Mouse (Mus musculus): Measurements from ENCODE around the gene Entr1. TPM values are rescaled to one million over a fixed set of nuclear protein-coding genes. Genes with fewer than 3 reads are reported as not detected.

Entr1 gene
- polyA plus RNA-seq, 1 experiment from 2014 or later, result 70.8 TPM

DNA sequence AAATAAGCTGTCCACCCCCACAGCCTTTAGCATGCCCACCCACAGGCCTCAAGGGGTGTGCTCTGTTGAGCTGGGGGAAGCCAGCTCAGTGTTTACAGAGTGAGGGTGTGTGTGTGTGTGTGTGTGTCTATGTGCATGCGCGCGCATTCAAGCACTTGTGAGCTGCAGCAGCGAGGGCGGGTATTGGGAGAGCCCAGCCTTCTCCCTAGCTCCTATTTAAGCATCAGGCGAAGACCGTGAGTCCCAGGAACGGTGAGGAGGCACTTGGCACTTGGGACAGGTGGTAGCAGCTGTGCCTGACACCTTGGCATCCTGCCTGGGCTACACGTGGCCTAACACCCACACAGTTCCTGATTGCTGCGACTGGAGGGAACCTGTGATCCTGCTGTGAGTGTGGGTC, 47.1 kb downstream of the Entr1 start:
- WGBS, result 34% methylated on average over 10 of the region's 10 CpGs
- Histone ChIP-seq H3K4me1 (peaks cover 54% of the 10 kb centered on the region), H3K4me2 (peak overlapping the region; percentile 14), H3K27me3 (replicated peaks) (no peaks in the 10 kb centered on the region), H3K36me3 (peaks cover 66% of the 10 kb centered on the region), H3K4me3 (no peak overlapping the region), H3K9me3 (no peaks in the 10 kb centered on the region), H3K9ac (peak overlapping the region; percentile 74), H3K27ac (replicated peaks) (peak overlapping the region; percentile 89)
- ATAC-seq (ENCODE audit: extremely low read depth, insufficient number of reproducible peaks, low FRiP score, low TSS enrichment), result peak; percentile 42; the same call in 1 of the 2 replicates

DNA sequence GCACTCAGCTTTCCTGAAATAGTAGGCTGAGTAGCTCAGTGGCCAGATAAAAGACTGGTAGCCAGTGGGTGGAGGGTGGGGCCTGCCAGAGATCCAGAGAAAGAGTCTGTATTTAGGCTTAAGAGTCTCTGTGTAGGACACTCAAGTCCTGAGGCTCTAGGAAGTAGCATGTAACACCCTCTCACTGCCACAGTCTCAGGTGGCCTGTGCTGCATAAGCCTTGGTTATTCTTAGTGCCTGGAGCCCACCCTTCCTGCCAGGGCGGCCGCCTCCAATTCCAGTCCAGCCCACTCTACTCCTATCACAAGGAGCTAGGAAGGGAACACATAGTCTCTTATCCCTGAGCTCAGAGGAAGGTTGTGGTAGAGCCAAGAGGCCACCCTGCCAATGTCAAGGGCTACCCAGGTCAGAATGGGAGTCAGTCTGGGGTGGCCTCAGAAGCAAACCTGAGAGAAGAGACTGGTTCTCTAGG, 47.6 kb downstream of the Entr1 start:
- Histone ChIP-seq H3K9ac (peak overlapping the region; percentile 74), H3K27ac (replicated peaks) (peak overlapping the region; percentile 89), H3K4me3 (no peak overlapping the region), H3K27me3 (replicated peaks) (no peaks in the 10 kb centered on the region), H3K4me2 (peak overlapping the region; percentile 14), H3K9me3 (no peaks in the 10 kb centered on the region), H3K4me1 (peaks cover 54% of the 10 kb centered on the region), H3K36me3 (peaks cover 61% of the 10 kb centered on the region)
- 39% methylated on average over 2 of the region's 2 CpGs for WGBS
- no peak for ATAC-seq (ENCODE audit: extremely low read depth, insufficient number of reproducible peaks, low FRiP score, low TSS enrichment)

DNA sequence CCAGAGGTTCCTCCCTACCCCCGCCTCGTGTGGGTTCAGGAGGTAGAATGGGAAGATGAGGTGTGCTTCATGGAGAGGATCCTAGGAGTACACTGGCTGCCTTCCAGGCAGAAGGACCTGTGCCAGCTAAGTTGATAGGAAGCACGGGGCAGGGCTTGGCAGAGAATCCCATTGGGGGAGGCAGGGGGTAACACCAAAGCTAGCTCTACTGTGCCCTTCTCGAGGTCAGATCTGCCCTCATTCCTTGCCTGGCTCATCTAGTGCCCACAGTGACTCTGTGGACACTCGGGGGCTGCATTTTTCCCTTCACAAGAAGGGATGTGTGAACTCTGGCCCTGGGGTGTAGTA, 49.9 kb downstream of the Entr1 start:
- H3K27ac ChIP-seq (replicated peaks), result peak overlapping the region; percentile 33
- H3K9me3 ChIP-seq, result no peaks in the 10 kb centered on the region
- H3K36me3 ChIP-seq, result peaks cover 37% of the 10 kb centered on the region
- H3K9ac ChIP-seq, result peak overlapping the region; percentile 54
- H3K4me1 ChIP-seq, result peaks cover 54% of the 10 kb centered on the region
- H3K4me3 ChIP-seq, result no peak overlapping the region
- H3K27me3 ChIP-seq (replicated peaks), result no peaks in the 10 kb centered on the region
- H3K4me2 ChIP-seq, result no peak overlapping the region
- no peak for ATAC-seq (ENCODE audit: extremely low read depth, insufficient number of reproducible peaks, low FRiP score, low TSS enrichment)
- WGBS, result 54% methylated on average over 5 of the region's 5 CpGs

DNA sequence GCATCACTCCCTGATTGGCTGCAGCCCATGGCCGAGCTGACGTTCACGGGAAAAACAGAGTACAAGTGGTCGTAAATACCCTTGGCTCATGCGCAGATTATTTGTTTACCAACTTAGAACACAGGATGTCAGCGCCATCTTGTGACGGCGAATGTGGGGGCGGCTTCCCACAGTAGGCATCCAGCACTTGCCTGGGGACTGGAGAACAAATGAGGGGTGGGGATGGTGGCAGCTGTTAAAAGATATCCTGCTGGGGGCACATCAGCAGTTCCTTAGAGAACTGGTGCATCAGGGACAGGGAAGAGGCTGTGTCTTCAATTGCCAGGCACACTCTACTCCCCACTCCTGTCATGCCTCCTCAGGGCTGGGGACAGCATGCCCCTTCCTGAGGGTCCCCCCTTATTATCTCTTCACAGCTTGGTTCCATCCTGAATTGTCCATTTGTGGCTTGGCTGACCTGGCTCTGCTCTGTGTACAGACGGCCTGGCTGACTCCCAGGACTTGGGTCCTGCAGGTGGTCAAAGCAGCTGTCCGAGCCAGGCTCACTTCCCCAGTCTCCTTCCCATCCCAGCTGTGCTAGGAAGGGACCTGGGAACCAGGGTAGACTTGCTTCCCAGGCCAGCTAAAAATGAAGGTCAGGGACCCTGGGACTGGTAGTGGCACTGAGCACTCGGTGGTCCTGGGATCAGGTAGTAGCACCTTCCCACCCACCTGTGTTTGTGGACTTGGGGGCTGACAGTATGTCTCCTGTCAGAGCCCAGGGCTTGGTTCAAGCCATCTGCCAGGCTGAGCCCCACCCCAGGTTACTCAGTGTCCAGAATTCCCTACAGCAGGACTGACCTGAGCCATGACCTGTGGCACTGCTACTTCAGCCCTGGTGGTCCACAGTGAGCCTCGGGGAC, 50.6 kb downstream of the Entr1 start:
- H3K36me3 ChIP-seq, result peaks cover 31% of the 10 kb centered on the region
- WGBS, result 76% methylated on average over 9 of the region's 13 CpGs
- no peaks in the 10 kb centered on the region for H3K27me3 ChIP-seq (replicated peaks)
- peak overlapping the region; percentile 33 for H3K27ac ChIP-seq (replicated peaks)
- H3K4me2 ChIP-seq, result no peak overlapping the region
- no peak overlapping the region for H3K4me3 ChIP-seq
- H3K9me3 ChIP-seq, result no peaks in the 10 kb centered on the region
- peak overlapping the region; percentile 54 for H3K9ac ChIP-seq
- peak; percentile 29; the same call in 1 of the 2 replicates for ATAC-seq (ENCODE audit: extremely low read depth, insufficient number of reproducible peaks, low FRiP score, low TSS enrichment)
- peaks cover 53% of the 10 kb centered on the region for H3K4me1 ChIP-seq

Other genes starting within 250 kb of the Entr1 start
- gene Lhx3, start 181.0 kb downstream of the Entr1 start, polyA plus RNA-seq (2015; fragmentation: Nextera tagmentation; extraction: Ambion mirVana), result 0.23 TPM in 1 of 2 replicates, not detected in the other
- gene Qsox2, start 151.8 kb downstream of the Entr1 start, polyA plus RNA-seq (2015; fragmentation: Nextera tagmentation; extraction: Ambion mirVana), result 11.3 and 11.6 TPM in 2 replicates
- gene Ccdc187, start 94.8 kb downstream of the Entr1 start, polyA plus RNA-seq (2015; fragmentation: Nextera tagmentation; extraction: Ambion mirVana), result 0.10 and 0.24 TPM in 2 replicates
- gene Gpsm1, start 73.8 kb downstream of the Entr1 start, polyA plus RNA-seq (2015; fragmentation: Nextera tagmentation; extraction: Ambion mirVana), result 37.3 TPM in 2 replicates
- 27.5 and 28.7 TPM in 2 replicates for gene Dnlz, start 37.2 kb downstream of the Entr1 start, polyA plus RNA-seq (2015; fragmentation: Nextera tagmentation; extraction: Ambion mirVana)
- 0.41 and 0.62 TPM in 2 replicates for gene Card9, start 28.4 kb downstream of the Entr1 start, polyA plus RNA-seq (2015; fragmentation: Nextera tagmentation; extraction: Ambion mirVana)
- 15.7 and 18.9 TPM in 2 replicates for gene Snapc4, start 8.7 kb downstream of the Entr1 start, polyA plus RNA-seq (2015; fragmentation: Nextera tagmentation; extraction: Ambion mirVana)
- 115 and 123 TPM in 2 replicates for gene Pmpca, start within 50 bp of the Entr1 start, polyA plus RNA-seq (2015; fragmentation: Nextera tagmentation; extraction: Ambion mirVana)
- gene Inpp5e, start 19.9 kb upstream of the Entr1 start, polyA plus RNA-seq (2015; fragmentation: Nextera tagmentation; extraction: Ambion mirVana), result 13.2 and 15.5 TPM in 2 replicates
- gene Sec16a, start 55.9 kb upstream of the Entr1 start, polyA plus RNA-seq (2015; fragmentation: Nextera tagmentation; extraction: Ambion mirVana), result 12.8 and 13.8 TPM in 2 replicates
- 11.4 and 12.1 TPM in 2 replicates for gene Notch1, start 127.3 kb upstream of the Entr1 start, polyA plus RNA-seq (2015; fragmentation: Nextera tagmentation; extraction: Ambion mirVana)
- 170 and 185 TPM in 2 replicates for gene Egfl7, start 190.7 kb upstream of the Entr1 start, polyA plus RNA-seq (2015; fragmentation: Nextera tagmentation; extraction: Ambion mirVana)
- not detected in 2 replicates for gene Gm20532, start 197.3 kb upstream of the Entr1 start, polyA plus RNA-seq (2015; fragmentation: Nextera tagmentation; extraction: Ambion mirVana)
- gene Agpat2, start 215.1 kb upstream of the Entr1 start, polyA plus RNA-seq (2015; fragmentation: Nextera tagmentation; extraction: Ambion mirVana), result 21.8 and 23.2 TPM in 2 replicates
- gene Fam69b, start 239.1 kb upstream of the Entr1 start, polyA plus RNA-seq (2015; fragmentation: Nextera tagmentation; extraction: Ambion mirVana), result 17.2 and 18.7 TPM in 2 replicates

All from heart, embryonic 13.5 days (tissue).